ENCODE assay signal across 1 mouse cellular context in genomic region chr7:79818321-79818720, GRCm38 (mm10).
TF ChIP-seq lines count a peak whose summit lies in the region.

No protein-coding gene starts in this region.

TF ChIP-seq in MEL, 35 proteins besides CTCF, POLR2A, EP300 and RAD21:
- TF ChIP-seq BHLHE40 (IDR thresholded peaks at IDR 0.05; ENCODE audit: borderline replicate concordance, low read depth, low read length) (no peak), POLR2AphosphoS5 (IDR thresholded peaks at IDR 0.05; ENCODE audit: borderline replicate concordance, low read depth, low read length) (no peak), ELF1 (IDR thresholded peaks at IDR 0.05; ENCODE audit: low read depth, low read length) (no peak), GATA1 (IDR thresholded peaks at IDR 0.05; ENCODE audit: low read depth, low read length) (no peak), CHD2 (IDR thresholded peaks at IDR 0.05; ENCODE audit: low read length) (no peak), USF2 (IDR thresholded peaks at IDR 0.05; ENCODE audit: borderline replicate concordance in 1 of 2, insufficient read depth in 1 of 2, low read depth in 1 of 2, low read length in 2 of 2) (no peak), GABPA (IDR thresholded peaks at IDR 0.05; ENCODE audit: low read depth, low read length) (no peak), TCF12 (IDR thresholded peaks at IDR 0.05; ENCODE audit: low read depth, low read length) (no peak), MYB (IDR thresholded peaks at IDR 0.05; ENCODE audit: low read depth, low read length) (no peak), MEF2A (IDR thresholded peaks at IDR 0.05; ENCODE audit: extremely low read depth, insufficient replicate concordance, low read depth, low read length, poor library complexity, severe bottlenecking) (no peak), CHD1 (IDR thresholded peaks at IDR 0.05; ENCODE audit: low read depth, low read length) (no peak), MXI1 (IDR thresholded peaks at IDR 0.05; ENCODE audit: low read depth, low read length) (no peak), RCOR1 (IDR thresholded peaks at IDR 0.05; ENCODE audit: low read depth, low read length) (no peak), E2F4 (IDR thresholded peaks at IDR 0.05; ENCODE audit: borderline replicate concordance, low read depth, low read length) (no peak), UBTF (IDR thresholded peaks at IDR 0.05; ENCODE audit: borderline replicate concordance, insufficient read depth, low read depth, low read length) (no peak), NRF1 (IDR thresholded peaks at IDR 0.05; ENCODE audit: insufficient read depth, low read depth, low read length, poor library complexity, severe bottlenecking) (no peak), MAZ (IDR thresholded peaks at IDR 0.05; ENCODE audit: low read depth, low read length) (no peak), HCFC1 (IDR thresholded peaks at IDR 0.05; ENCODE audit: low read depth, low read length) (no peak), MAX (IDR thresholded peaks at IDR 0.05; ENCODE audit: low read length) (no peak)
TF ChIP-seq in MEL: peak in this region for 0.
